Mouse (Mus musculus) forebrain, embryonic 14.5 days (tissue): ENCODE measurements at regions not wholly inside any gene's neighbourhood (a gene's known extent, or its start where the extent isn't known, plus 50 kb on each side); places are given as distances from the start of the nearest gene placed in this dataset.

Source experiments
- ATAC-seq: fragments of 200-750 bp; cut with Nextera tagmentation; 2 replicates; pipeline ENCODE4 v1.8.0; 2017; ENCODE audit warnings: mild to moderate bottlenecking, moderate library complexity
- DNase-seq: peaks from one replicate; pipeline ENCODE4 v3.0.0-alpha.2; 2015; ENCODE audit warnings: low spot score
- H3K27ac ChIP-seq: fragments of 300-500 bp; sonication (generic); 2 replicates; pipeline ENCODE4 v1.5.1; 2014; ENCODE audit warnings: low read depth, mild to moderate bottlenecking, control low read depth, low read length, moderate library complexity
- H3K27me3 ChIP-seq: fragments of 300-500 bp; sonication (generic); replicated peaks from 2 replicates; pipeline ENCODE4 v1.6.1; 2014; ENCODE audit warnings: low read length, control low read depth, mixed read lengths; ENCODE audit not compliant: control insufficient read depth, insufficient read depth
- H3K36me3 ChIP-seq: fragments of 300-500 bp; sonication (generic); 2 replicates; pipeline ENCODE4 v1.6.1; 2014; ENCODE audit warnings: low read length, control low read depth; ENCODE audit not compliant: control insufficient read depth, insufficient read depth
- H3K4me1 ChIP-seq: fragments of 300-500 bp; sonication (generic); 2 replicates; pipeline ENCODE4 v1.6.1; 2014; ENCODE audit warnings: antibody characterized with exemption, low read length, control low read depth; ENCODE audit not compliant: control insufficient read depth, insufficient read depth
- H3K4me2 ChIP-seq: fragments of 300-500 bp; sonication (generic); 2 replicates; pipeline ENCODE4 v1.6.1; 2014; ENCODE audit warnings: mild to moderate bottlenecking, control low read depth, low read length
- H3K4me3 ChIP-seq: fragments of 300-500 bp; sonication (generic); 2 replicates; pipeline ENCODE4 v1.5.1; 2014; ENCODE audit warnings: low read depth, low read length, control low read depth
- H3K9ac ChIP-seq: fragments of 300-500 bp; sonication (generic); 2 replicates; pipeline ENCODE4 v1.6.1; 2014; ENCODE audit warnings: mild to moderate bottlenecking, low read length, control low read depth, moderate library complexity
- H3K9me3 ChIP-seq: fragments of 300-500 bp; sonication (generic); replicated peaks from 2 replicates; pipeline ENCODE4 v1.6.1; 2016; ENCODE audit warnings: low read length, control low read depth, mixed read lengths; ENCODE audit not compliant: control insufficient read depth
- WGBS: fragments of 180-500 bp; shearing (Covaris S2); extraction: QIAGEN DNeasy Blood & Tissue Kit; methylation state at CpG from one replicate; pipeline ENCODE4 v1.1.7; 2014; 5-methylcytosine and 5-hydroxymethylcytosine counted together

GRCm38 (mm10) chr11:8377301-8377700 lies 287.0 kb downstream of the Tns3 start:
- no peaks in the 10 kb centered on the region for H3K4me1 ChIP-seq
- H3K27ac ChIP-seq = no peak overlapping the region
- no peak overlapping the region for H3K9ac ChIP-seq
- DNase-seq = no peak
- no peak overlapping the region for H3K4me3 ChIP-seq
- H3K4me2 ChIP-seq = no peak overlapping the region
- 92% methylated on average over 4 of the region's 4 CpGs for WGBS
- no peak for ATAC-seq
- H3K9me3 ChIP-seq = no peaks in the 10 kb centered on the region
- no peaks in the 10 kb centered on the region for H3K27me3 ChIP-seq
- H3K36me3 ChIP-seq = no peaks in the 10 kb centered on the region

GRCm38 (mm10) chr11:8365545-8365944 lies 298.8 kb downstream of the Tns3 start:
- ATAC-seq (no peak), DNase-seq (no peak)
- H3K4me3 ChIP-seq = no peak overlapping the region
- H3K9me3 ChIP-seq = no peaks in the 10 kb centered on the region
- H3K36me3 ChIP-seq = no peaks in the 10 kb centered on the region
- WGBS = 100% methylated on average over 1 of the region's 1 CpGs
- no peak overlapping the region for H3K27ac ChIP-seq
- H3K9ac ChIP-seq = no peak overlapping the region
- H3K4me2 ChIP-seq = no peak overlapping the region
- no peaks in the 10 kb centered on the region for H3K27me3 ChIP-seq
- H3K4me1 ChIP-seq = no peaks in the 10 kb centered on the region

- no peak overlapping the region for H3K27ac ChIP-seq
- H3K9me3 ChIP-seq = no peaks in the 10 kb centered on the region
- DNase-seq = no peak
- 76% methylated on average over 9 of the region's 9 CpGs for WGBS
- H3K27me3 ChIP-seq = no peaks in the 10 kb centered on the region
- H3K4me3 ChIP-seq = no peak overlapping the region
- no peaks in the 10 kb centered on the region for H3K36me3 ChIP-seq
- no peak for ATAC-seq
- H3K9ac ChIP-seq = no peak overlapping the region
- H3K4me1 ChIP-seq = no peaks in the 10 kb centered on the region
- H3K4me2 ChIP-seq = no peak overlapping the region
These were observed 299.5 kb downstream of the Tns3 start for GRCm38 (mm10) chr11:8364703-8365433.

- no peak overlapping the region for H3K9ac ChIP-seq
- no peaks in the 10 kb centered on the region for H3K4me1 ChIP-seq
- H3K9me3 ChIP-seq = no peaks in the 10 kb centered on the region
- H3K36me3 ChIP-seq = no peaks in the 10 kb centered on the region
- H3K27me3 ChIP-seq = no peaks in the 10 kb centered on the region
- DNase-seq = no peak
- ATAC-seq = no peak
- WGBS = 89% methylated on average over 14 of the region's 14 CpGs
- H3K4me2 ChIP-seq = no peak overlapping the region
- no peak overlapping the region for H3K27ac ChIP-seq
- H3K4me3 ChIP-seq = no peak overlapping the region
These were observed 319.4 kb downstream of the Tns3 start for GRCm38 (mm10) chr11:8344938-8345337.

GRCm38 (mm10) chr11:8302347-8303188 lies 361.8 kb downstream of the Tns3 start:
- Histone ChIP-seq H3K4me3 (no peak overlapping the region), H3K4me2 (no peak overlapping the region), H3K27me3 (no peaks in the 10 kb centered on the region), H3K4me1 (no peaks in the 10 kb centered on the region), H3K9me3 (no peaks in the 10 kb centered on the region), H3K27ac (no peak overlapping the region), H3K36me3 (no peaks in the 10 kb centered on the region), H3K9ac (no peak overlapping the region)
- DNase-seq = peak; percentile 81
- WGBS = 56% methylated on average over 14 of the region's 14 CpGs
- peak; percentile 82 for ATAC-seq

- Histone ChIP-seq H3K27me3 (no peaks in the 10 kb centered on the region), H3K36me3 (no peaks in the 10 kb centered on the region), H3K27ac (no peak overlapping the region), H3K4me1 (peaks cover 3% of the 10 kb centered on the region; the same call in 1 of the 2 replicates), H3K4me3 (no peak overlapping the region), H3K9me3 (no peaks in the 10 kb centered on the region), H3K4me2 (no peak overlapping the region), H3K9ac (no peak overlapping the region)
- WGBS = 77% methylated on average over 5 of the region's 5 CpGs
- ATAC-seq (no peak), DNase-seq (no peak)
These were observed 366.9 kb downstream of the Tns3 start for GRCm38 (mm10) chr11:8297462-8297861.

- Histone ChIP-seq H3K9me3 (no peaks in the 10 kb centered on the region), H3K4me3 (no peak overlapping the region), H3K27me3 (no peaks in the 10 kb centered on the region), H3K36me3 (no peaks in the 10 kb centered on the region), H3K9ac (no peak overlapping the region), H3K4me2 (no peak overlapping the region), H3K27ac (no peak overlapping the region), H3K4me1 (peaks cover 3% of the 10 kb centered on the region; the same call in 1 of the 2 replicates)
- DNase-seq = peak; percentile 69
- ATAC-seq = peak; percentile 93
- WGBS = 25% methylated on average over 6 of the region's 6 CpGs
These were observed 370.9 kb downstream of the Tns3 start for GRCm38 (mm10) chr11:8293322-8294014.

GRCm38 (mm10) chr11:8285271-8285670 lies 379.1 kb downstream of the Tns3 start:
- ATAC-seq (no peak), DNase-seq (no peak)
- WGBS = 95% methylated on average over 1 of the region's 1 CpGs
- Histone ChIP-seq H3K9me3 (no peaks in the 10 kb centered on the region), H3K4me1 (no peaks in the 10 kb centered on the region), H3K27me3 (no peaks in the 10 kb centered on the region), H3K27ac (no peak overlapping the region), H3K9ac (no peak overlapping the region), H3K4me3 (no peak overlapping the region), H3K36me3 (no peaks in the 10 kb centered on the region), H3K4me2 (no peak overlapping the region)
